Mouse (Mus musculus) CD4-positive, CD25-positive, alpha-beta regulatory T cell (primary cell): Measurements from ENCODE around the gene Gm21874. TPM values are rescaled to one million over a fixed set of nuclear protein-coding genes. Genes with fewer than 3 reads are reported as not detected.

Source experiments
- polyA plus RNA-seq: library from polyadenylated mRNA; unstranded; fragments of 100-300 nt; shearing (Covaris generic); gene quantifications from one replicate; pipeline ENCODE4 v1.2.1, GENCODE M21; 2017

Gene Gm21874
- polyA plus RNA-seq, result not detected

GRCm38 (mm10) chrY:9416048-9416447, at the start of gene Gm21874:
Gm21874 (minus strand) TSS chrY:9416148.

Other genes with a start within 250 kb of the Gm21874 start
- not detected for gene Gm21721, start 214.0 kb downstream of the Gm21874 start, polyA plus RNA-seq
- not detected for gene Gm21812, start 69.0 kb downstream of the Gm21874 start, polyA plus RNA-seq